Mouse (Mus musculus): ENCODE data around the gene Tmcc3. TPM values are rescaled to one million over a fixed set of nuclear protein-coding genes. Genes with fewer than 3 reads are reported as not detected.

Tmcc3 gene
- total RNA-seq, 4 experiments from 2014 or later, result 49.1 to 63.0 (median 53.8) TPM

DNA sequence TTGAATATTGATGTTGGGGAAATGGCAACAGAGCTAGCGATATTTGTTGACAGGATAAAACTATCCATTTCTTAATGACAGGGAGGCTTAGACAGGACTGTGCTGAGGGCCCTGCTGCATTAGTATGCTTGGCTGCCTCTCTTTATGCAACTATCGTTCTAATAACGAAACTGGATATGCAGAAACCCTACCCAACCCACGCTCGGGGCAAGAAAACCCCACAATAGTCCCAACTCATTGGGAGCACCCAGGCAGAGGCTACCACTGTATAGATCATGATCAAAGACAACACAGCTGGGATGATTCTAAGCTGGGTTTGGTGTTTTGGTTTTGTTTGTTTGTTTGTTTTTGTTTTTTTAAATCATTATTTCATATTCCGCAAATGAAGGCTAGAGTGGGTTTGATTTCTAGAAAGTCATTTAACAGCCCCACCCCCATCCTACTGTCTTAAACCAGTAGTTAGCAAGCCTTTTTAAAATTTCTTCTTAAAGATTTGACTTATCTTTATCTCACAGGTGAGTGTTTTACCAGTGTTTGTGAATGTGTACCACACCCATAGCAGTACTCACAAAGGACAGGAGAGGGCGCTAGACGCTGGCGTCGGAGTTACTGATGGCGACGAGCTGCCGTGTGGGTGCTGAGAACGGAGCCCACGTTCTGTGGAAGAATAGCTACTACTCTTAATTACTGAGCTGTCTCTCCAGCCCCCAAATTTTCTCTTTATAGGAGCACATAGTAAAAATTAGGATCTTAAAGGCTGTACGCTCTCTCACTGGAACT is 20.8 kb downstream of the Tmcc3 start:
- DNase-seq (ENCODE audit: low spot score in 2 of 2), result no peak

- no peak for DNase-seq (ENCODE audit: low spot score in 2 of 2)
Measured at GRCm38 (mm10) chr10:94333328-94333727, 21.6 kb downstream of the Tmcc3 start.

- no peak for DNase-seq (ENCODE audit: low spot score in 2 of 2)
Measured at GRCm38 (mm10) chr10:94335047-94335446, 23.3 kb downstream of the Tmcc3 start.

DNA sequence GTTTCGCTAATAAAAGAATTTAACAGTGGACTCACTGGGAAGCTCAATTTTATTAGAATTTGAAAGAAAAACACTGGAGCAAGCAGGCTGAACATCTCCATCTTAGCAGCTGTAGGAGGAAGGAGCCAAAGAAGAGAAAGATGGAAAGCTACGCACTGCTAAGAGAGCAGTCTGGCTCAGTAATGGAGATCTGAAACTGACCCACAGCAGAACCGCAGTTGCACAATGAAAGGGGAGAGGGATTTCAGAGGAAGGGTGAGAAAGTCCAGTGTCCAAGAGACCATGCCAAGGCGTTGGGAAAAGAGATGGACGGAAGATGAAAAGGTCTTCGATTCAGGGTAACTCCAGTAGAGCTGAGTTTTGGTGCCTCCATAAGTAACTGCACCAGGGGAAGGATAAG is 24.3 kb downstream of the Tmcc3 start:
- DNase-seq (ENCODE audit: low spot score in 2 of 2), result no peak

GRCm38 (mm10) chr10:94341501-94341900 is 29.8 kb downstream of the Tmcc3 start:
- DNase-seq (ENCODE audit: low spot score in 2 of 2), result no peak

DNA sequence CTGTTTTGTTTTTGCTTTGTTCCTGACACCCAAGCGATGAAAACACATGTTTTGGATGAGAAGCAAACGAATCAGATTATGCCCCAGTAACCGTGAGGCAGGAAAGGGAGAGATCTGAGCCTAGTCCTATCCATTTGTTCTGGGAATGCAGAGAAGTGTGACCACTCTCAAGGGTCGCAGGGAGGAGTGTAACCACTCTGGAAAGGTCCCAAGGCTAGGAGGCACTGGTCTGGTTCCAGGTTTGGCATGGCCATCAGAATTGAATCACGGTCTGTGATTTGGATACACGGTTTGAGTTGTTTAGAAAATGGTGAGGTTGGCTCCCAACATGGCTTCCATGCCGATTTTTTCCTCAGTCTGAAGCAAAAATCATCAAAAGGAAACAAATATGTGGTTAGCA is 30.5 kb downstream of the Tmcc3 start:
- DNase-seq (ENCODE audit: low spot score in 2 of 2), result no peak

DNA sequence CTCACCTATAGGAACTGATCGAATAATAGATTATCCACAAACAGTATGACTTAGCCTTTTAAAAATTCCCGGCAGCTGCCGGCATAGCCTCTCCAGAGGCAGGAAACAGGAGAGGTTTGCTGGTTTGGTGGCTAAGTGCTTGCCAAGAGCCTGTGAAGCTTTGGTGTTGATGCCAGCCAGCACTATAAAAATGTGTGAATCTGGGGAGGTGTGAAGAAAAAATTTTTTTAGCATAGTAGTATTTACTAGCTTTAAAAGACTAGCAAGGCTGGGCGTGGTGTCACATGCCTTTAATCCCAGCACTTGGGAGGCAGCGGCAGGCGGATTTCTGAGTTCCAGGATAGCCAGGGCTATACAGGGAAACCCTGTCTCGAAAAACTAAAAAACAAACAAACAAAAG is 31.8 kb downstream of the Tmcc3 start:
- DNase-seq (ENCODE audit: low spot score in 2 of 2), result no peak

GRCm38 (mm10) chr10:94344631-94345417 is 33.1 kb downstream of the Tmcc3 start:
- DNase-seq (ENCODE audit: low spot score in 2 of 2), result no peak

DNA sequence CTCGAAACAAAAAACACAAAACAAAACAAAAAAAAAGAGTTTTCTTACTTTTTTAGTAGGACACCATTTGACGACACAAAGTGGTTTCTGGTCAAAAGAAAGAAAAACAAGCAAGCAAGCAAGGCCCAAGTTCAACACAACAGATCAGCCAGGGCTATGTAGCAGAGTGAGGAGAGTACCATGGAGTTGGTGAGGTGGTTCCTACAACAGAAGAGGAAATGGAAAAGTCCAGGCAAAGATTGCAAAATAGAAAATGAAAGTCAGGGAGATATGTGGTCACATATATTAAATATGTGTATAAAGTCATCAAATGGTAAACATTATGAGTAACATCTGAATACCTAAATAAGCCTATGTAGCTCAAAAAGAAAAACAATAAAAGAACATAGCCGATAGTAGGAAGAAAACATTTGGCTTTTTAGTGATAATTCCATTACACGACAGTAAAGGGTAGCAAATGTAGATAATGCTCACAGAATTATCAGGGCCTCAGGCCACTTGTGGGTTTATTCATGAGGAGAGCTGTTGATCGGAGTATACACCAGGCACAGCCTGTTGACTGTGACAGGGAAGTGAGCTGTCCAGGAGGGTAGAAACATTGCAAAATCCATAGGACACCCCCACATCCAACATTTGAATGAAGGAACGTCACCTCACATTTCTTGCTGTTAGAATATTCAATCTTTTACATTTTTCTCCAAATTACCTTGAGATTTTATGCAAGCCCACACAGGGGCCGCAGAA is 33.9 kb downstream of the Tmcc3 start:
- DNase-seq (ENCODE audit: low spot score in 2 of 2), result no peak

GRCm38 (mm10) chr10:94346596-94346995 is 34.8 kb downstream of the Tmcc3 start:
- no peak for DNase-seq (ENCODE audit: low spot score in 2 of 2)

DNA sequence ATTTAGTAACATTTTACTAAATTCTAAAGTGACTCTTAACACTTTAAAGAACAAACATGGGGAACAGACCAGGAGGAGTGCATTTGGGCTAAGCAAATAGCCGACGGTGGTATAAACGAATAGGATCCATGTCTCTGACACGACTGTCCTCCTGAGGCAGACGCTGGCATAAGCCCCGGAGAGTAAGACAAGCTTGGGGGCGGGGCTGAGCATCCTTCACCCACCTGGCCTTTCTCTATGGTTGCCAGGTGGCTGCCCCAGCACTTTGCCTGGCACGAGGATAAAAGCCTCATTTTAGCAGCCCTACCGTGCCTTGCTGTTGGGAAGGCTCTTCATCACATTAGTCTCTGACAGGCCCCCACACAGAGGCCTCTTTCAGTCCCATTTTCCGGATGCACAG is 35.5 kb downstream of the Tmcc3 start:
- DNase-seq (ENCODE audit: low spot score in 2 of 2), result no peak

- no peak for DNase-seq (ENCODE audit: low spot score in 2 of 2)
Measured at GRCm38 (mm10) chr10:94347959-94348358, 36.2 kb downstream of the Tmcc3 start.

GRCm38 (mm10) chr10:94350207-94350606 is 38.5 kb downstream of the Tmcc3 start:
- DNase-seq (ENCODE audit: low spot score in 2 of 2), result no peak

DNA sequence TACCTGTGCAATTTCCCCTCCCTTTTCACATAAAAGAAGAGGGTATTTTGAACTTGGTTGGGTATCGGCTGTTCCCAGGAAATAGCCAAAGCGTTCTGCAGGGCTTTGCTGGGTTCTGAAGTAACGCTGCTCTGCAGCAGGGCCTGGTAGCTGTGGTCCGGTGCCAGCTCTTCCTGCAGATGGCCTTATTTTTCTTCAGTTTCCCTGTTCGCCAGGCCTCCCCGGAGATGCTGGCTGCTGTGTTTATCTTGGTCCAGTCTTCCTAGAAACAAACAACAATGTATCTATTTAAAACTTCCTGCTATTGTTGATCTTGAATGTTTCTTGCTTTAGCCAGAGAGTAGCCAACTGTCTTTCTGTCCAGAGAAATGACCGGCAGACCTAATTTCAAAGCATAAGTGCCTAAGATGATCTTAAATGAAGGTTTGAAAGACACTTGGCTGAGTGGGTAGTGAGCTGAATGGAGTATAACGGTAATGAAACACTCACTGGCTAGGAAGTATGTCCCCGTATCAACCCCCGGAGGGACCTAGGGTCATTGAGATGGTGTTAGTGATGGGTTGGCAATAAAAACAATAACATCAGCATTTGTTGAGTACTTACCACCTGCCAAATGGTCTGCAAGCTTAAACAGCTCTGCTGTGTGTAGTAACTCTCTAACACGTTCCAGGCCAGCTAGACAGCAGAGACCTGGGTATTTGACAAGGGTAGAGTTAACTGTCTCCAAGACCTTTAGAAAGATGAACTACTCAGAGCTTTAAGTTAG is 39.3 kb downstream of the Tmcc3 start:
- peak in 1 of 2 experiments; percentile 23 for DNase-seq (ENCODE audit: low spot score in 2 of 2)

DNA sequence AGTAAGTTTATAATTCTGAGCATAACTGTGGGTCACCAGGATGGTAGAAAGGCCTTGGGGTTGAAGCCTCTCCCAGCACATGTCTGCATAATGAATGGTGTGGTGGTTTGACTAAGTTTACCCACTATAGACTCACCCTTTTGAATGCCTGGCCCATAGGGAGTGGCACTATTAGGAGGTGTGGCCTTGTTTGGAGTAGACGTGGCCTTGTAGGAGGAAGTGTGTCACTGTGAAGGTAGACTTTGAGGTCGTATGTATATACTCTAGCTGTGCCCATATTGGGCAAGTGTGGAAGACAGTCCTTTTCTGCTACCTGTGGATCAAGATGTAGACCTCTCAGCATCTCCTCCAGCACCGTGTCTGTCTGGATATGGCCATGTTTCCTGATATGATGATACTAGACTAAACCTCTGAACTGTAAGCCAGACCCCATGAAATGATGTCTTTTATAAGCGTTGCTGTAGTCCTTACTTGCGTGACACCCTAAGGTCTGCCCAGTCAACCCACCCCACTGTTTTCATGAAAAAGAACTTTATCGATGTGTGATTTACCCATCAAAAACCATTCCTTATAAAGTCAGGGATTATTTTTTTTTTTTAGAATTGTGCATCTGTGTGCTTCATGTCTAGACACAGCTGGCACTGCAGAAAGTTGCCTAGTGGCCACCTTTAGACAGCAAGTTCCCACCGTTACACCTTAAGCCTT is 40.6 kb downstream of the Tmcc3 start:
- DNase-seq (ENCODE audit: low spot score in 2 of 2), result no peak

DNA sequence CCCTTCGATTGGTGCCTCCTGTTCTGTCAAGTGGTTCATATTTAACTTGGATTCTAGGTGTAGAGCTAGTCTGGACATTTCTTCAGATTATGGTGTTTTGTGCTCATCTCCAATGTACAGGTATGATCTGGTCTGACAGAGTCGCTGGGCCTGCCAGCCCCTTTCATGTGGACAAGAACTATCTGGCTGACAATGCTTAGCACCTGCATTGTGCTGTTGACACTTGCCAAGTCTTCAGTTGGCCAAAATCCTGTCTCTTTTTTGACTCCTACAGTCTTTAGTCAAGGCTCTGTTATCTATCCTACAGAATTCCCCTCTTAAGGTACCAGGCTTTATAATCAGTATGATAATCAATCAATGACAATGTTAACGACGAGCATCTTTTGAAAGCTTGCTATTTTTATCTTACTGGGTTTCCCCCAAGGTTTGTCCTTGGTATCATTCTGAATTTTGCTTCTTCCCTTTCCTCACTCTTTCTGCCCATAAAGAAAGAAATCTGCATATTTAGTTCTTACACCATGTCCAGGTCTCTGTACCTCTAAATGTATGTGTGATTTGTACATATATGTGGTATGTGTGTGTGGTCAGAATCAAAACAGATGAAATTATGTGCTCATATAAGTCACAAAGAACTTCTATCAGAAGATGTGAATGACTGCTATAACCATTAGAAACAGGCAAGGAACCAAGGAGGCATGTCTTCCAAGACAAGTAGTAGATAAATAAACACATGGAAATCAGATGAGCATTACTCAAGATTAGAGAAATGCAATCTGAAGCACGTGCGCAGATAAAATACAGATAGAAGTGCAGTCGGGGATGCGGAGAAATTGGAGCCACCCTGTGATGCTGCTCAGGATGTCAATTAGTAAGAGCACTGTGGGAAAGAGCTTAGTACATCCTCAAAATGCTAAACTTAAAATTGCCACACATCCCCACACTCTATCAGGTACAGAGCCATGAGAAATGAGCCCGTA is 41.4 kb downstream of the Tmcc3 start:
- no peak for DNase-seq (ENCODE audit: low spot score in 2 of 2)

- no peak for DNase-seq (ENCODE audit: low spot score in 2 of 2)
Measured at GRCm38 (mm10) chr10:94354005-94354404, 42.3 kb downstream of the Tmcc3 start.

GRCm38 (mm10) chr10:94354427-94354826 is 42.7 kb downstream of the Tmcc3 start:
- DNase-seq (ENCODE audit: low spot score in 2 of 2), result no peak

DNA sequence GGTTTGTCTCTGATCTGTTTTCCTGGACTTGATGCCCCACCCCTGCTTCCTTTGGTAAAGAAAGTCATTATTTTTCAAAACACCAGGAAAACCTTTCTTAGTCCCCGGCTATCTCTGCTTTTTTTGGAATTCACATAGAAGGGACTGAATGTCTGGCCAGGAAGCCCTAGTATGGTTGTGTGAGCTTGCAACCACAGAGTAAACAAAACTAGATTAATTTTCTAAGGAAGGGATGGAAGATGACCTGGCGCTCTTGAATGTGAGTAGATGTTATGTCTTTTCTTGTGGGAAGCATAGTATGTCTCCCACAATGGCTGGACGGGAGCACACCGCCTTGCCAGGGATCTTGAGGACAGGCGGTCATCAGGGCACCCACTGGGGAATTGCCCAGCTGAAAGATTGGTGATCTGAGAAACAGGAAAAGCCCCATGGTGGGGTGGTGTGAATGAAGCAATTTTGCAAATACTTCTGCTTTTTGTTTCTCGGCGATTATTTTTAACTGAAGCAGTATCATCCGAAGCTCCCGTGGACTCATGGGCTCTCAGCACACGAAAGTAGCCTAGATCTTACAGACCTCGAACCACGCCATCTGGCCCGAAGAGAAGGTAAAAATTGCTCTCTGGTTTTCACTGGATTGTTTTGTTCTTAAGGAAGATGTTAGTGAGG is 44.9 kb downstream of the Tmcc3 start:
- DNase-seq (ENCODE audit: low spot score in 2 of 2), result no peak
